Mouse (Mus musculus) kidney, adult 11 months (tissue): ENCODE results near the gene Sema6d.

Source experiments
- DNase-seq: peaks from one replicate; pipeline ENCODE4 v3.0.0; 2022

Gene Sema6d

GRCm38 (mm10) chr2:124478526-124478925 lies 388.8 kb downstream of the Sema6d start:
- DNase-seq = no peak

- no peak for DNase-seq
These were observed 396.0 kb downstream of the Sema6d start for GRCm38 (mm10) chr2:124485761-124486160.

- no peak for DNase-seq
These were observed 400.4 kb downstream of the Sema6d start for GRCm38 (mm10) chr2:124490010-124490801.

- DNase-seq = no peak
These were observed 406.0 kb downstream of the Sema6d start for GRCm38 (mm10) chr2:124495751-124496150.

- no peak for DNase-seq
These were observed 409.9 kb downstream of the Sema6d start for GRCm38 (mm10) chr2:124499670-124500069.

- DNase-seq = no peak
These were observed 416.2 kb downstream of the Sema6d start for GRCm38 (mm10) chr2:124505784-124506489.

- no peak for DNase-seq
These were observed 418.0 kb downstream of the Sema6d start for GRCm38 (mm10) chr2:124507804-124508203.

- DNase-seq = no peak
These were observed 419.7 kb downstream of the Sema6d start for GRCm38 (mm10) chr2:124509479-124509878.

- no peak for DNase-seq
These were observed 422.1 kb downstream of the Sema6d start for GRCm38 (mm10) chr2:124511826-124512225.

- DNase-seq = no peak
These were observed 432.7 kb downstream of the Sema6d start for GRCm38 (mm10) chr2:124522426-124522825.

- no peak for DNase-seq
These were observed 433.9 kb downstream of the Sema6d start for GRCm38 (mm10) chr2:124523667-124524066.

- no peak for DNase-seq
These were observed 434.4 kb downstream of the Sema6d start for GRCm38 (mm10) chr2:124524167-124524566.

- DNase-seq = no peak
These were observed 437.9 kb downstream of the Sema6d start for GRCm38 (mm10) chr2:124527641-124528040.

- DNase-seq = no peak
These were observed 440.7 kb downstream of the Sema6d start for GRCm38 (mm10) chr2:124530441-124530840.

- DNase-seq = no peak
These were observed 441.3 kb downstream of the Sema6d start for GRCm38 (mm10) chr2:124531062-124531461.

- no peak for DNase-seq
These were observed 443.1 kb downstream of the Sema6d start for GRCm38 (mm10) chr2:124532906-124533305.

GRCm38 (mm10) chr2:124533602-124534001 lies 443.8 kb downstream of the Sema6d start:
- DNase-seq = no peak

GRCm38 (mm10) chr2:124550315-124550714 lies 460.5 kb downstream of the Sema6d start:
- no peak for DNase-seq

GRCm38 (mm10) chr2:124554751-124555415 lies 465.1 kb downstream of the Sema6d start:
- peak; percentile 48 for DNase-seq

GRCm38 (mm10) chr2:124556861-124557499 lies 467.2 kb downstream of the Sema6d start:
- DNase-seq = no peak

GRCm38 (mm10) chr2:124558021-124558420 lies 468.3 kb downstream of the Sema6d start:
- no peak for DNase-seq

- DNase-seq = no peak
These were observed 471.9 kb downstream of the Sema6d start for GRCm38 (mm10) chr2:124561668-124562067.

GRCm38 (mm10) chr2:124562091-124562490 lies 472.3 kb downstream of the Sema6d start:
- DNase-seq = no peak
